Mouse (Mus musculus) kidney, postnatal 10 days (tissue): ENCODE data around the gene Rapgef2.

Experiments used
- DNase-seq: peaks from one replicate; pipeline ENCODE4 v3.0.0; 2021; ENCODE audit warnings: mixed read lengths

Gene Rapgef2

DNA sequence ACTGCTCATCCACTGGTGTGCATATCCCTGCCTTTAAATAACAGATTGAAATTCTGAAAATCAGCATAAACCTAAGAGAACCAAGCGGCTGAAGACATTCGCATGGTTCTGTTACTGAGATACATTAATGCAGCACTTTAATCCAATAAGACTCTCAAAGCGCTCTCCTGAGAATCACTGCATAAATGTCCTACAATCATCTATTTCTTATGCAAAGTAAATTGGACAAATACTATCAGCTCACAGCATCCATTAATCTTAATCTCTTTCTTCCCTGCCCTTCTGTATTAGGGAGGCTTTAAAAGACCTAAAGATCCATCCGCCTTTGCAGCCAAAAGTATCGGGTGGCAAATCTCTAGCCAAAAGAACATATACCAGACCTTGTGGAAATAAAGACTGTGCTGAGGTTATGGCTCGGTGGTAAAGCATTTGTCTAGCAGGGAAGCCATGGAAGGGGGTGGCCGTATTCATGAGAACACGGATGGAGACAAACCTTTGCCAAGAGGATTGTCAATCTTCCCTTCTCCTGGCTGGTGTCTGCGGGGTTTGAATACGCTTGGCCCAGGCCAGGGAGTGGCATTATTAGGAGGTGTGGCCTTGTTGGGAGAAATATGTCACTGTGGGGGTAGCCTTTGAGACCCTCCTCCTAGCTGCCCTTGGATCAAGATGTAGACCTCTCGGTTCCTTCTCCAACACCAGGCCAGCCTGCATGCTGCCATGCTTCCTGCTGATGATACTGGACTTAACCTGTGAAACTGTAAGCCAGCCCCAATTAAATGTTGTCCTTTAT, 10.3 kb downstream of the Rapgef2 start:
- no peak for DNase-seq

- DNase-seq, result no peak
Measured at GRCm38 (mm10) chr3:79273350-79273749, 13.0 kb downstream of the Rapgef2 start.

GRCm38 (mm10) chr3:79272939-79273338, 13.4 kb downstream of the Rapgef2 start:
- DNase-seq, result no peak

DNA sequence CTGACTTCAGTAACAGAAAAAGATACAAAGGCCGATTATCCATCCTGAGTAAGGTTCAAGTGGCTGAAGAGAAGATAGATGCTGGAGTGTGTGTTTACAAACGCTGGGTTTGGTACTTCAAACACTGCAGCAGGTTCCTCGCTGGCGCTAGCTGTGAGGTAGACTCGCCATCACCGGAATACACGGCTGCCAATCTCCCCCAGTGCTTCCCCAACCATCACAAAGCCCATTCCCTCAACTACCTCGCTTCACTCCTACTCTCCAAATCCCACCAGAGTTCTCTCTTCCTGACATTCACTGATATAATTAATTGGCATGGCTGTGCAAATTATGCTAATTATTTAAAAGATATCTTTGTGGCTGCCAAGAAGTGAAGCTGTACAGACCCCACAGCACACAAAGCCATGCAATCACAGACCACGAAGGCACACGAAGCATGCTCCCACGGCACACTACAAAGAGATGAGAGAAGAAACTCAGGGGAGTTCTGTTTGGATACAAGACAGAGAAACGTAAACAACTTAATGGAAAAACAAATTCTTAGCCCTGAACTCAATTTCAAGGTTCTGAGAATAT, 15.2 kb downstream of the Rapgef2 start:
- DNase-seq, result no peak

DNA sequence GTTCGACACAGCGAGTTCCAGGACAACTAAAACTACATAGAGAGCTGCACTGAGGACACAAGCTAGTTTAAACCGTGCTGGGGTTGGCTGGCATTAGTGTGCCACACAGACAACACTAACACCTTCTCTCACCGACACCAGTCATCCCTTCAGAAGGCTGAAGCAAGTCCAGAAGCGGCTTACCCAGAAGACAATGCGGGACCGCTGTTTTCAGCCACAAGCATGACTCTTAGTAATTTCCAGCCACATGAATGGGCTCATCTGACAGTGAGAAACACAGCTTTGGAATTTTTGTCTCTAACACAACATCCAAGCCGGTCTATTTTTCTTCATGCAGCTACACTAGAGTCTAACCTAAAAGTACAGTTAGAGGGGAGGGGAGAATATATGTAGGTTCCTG, 16.4 kb downstream of the Rapgef2 start:
- no peak for DNase-seq

GRCm38 (mm10) chr3:79266976-79267375, 19.3 kb downstream of the Rapgef2 start:
- no peak for DNase-seq

GRCm38 (mm10) chr3:79261816-79262316, 24.5 kb downstream of the Rapgef2 start:
- DNase-seq, result peak; percentile 57

DNA sequence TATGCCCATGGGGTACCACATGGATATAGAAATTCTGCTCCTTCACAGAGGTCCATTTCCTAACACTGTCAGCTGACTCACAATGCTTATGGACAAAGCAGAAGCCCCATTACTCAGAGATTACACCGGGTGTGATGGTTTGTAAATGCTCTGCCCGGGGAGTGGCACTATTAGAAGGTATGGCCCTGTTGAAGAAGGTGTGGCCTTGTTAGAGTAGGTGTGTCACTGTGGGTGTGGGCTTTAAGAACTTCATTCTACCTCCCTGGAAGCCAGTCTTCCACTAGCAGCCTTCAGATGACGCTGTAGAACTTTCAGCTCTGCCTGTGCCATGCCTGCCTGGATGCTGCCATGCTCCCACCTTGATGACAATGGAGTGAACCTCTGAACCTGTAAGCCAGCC, 32.3 kb downstream of the Rapgef2 start:
- no peak for DNase-seq

DNA sequence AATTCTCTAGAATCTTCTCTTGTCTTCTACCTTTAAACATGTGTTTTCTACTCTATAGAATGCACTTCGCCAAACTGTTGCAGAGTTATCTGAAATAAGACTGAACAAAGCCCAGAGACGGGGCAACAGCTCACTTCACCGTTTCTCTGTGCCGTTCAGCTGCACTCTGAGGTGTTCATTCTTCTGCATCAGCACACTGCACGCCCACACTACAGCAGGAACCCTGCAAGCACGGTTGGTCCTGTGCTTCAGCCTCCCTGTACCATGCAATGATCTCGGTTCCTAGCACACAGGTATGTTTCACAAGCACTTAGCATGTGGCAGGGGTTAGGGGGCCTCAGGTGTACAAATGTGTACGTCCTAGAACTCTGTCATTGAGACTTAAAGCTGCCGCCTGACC, 32.9 kb downstream of the Rapgef2 start:
- no peak for DNase-seq

GRCm38 (mm10) chr3:79252921-79253394, 33.4 kb downstream of the Rapgef2 start:
- DNase-seq, result peak; percentile 43

DNA sequence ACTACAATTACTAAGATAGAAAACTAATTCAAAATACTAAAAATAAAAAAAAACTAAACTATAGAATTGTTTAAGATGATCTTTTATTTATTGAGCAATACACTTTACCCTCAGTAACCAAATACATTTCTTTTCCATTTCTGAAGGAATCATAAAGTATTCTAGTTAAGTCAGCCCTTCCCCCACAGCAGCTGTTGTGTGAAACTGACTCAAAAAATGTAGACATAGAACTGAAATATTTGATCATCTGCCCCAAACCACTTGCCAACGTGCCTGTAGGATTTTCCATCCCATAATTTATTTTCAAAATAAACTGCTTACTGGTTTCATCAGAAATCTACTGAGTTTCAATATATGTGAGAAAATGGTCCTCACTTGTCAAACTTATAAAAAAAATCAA, 36.4 kb downstream of the Rapgef2 start:
- DNase-seq, result no peak

- no peak for DNase-seq
Measured at GRCm38 (mm10) chr3:79248659-79249235, 37.6 kb downstream of the Rapgef2 start.

- no peak for DNase-seq
Measured at GRCm38 (mm10) chr3:79248208-79248607, 38.1 kb downstream of the Rapgef2 start.

GRCm38 (mm10) chr3:79244347-79244746, 42.0 kb downstream of the Rapgef2 start:
- peak; percentile 23 for DNase-seq

- DNase-seq, result no peak
Measured at GRCm38 (mm10) chr3:79242922-79243705, 43.2 kb downstream of the Rapgef2 start.

GRCm38 (mm10) chr3:79242298-79242697, 44.0 kb downstream of the Rapgef2 start:
- DNase-seq, result no peak

GRCm38 (mm10) chr3:79239066-79239462, 47.3 kb downstream of the Rapgef2 start:
- DNase-seq, result no peak

DNA sequence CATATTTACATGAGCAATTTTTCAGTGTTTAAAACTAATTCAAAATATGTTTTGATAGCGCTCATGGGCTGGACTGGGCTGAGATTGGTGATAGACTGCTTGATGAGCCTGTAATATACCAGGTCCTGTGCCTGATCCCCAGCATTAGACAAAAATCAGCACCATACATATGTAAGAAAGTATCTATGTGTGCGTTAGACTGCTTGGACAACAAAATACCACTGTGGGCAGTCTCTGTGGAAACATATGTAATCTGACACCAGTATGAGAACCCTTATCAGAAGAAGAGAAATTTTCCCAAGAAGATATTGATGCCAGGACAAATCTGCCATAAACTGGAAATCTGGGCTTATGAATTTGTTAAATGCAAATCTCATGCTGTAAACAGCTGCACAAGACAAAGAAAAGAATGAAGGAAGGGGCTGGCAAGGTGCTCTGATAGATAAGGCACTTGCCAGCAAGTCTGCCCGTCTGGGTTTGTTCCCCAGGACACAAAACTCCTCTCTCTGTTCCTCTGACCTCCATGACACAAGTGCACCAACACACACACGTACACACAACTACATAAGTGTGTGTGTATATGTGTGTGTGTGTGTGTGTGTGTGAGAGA, 47.8 kb downstream of the Rapgef2 start:
- DNase-seq, result no peak

DNA sequence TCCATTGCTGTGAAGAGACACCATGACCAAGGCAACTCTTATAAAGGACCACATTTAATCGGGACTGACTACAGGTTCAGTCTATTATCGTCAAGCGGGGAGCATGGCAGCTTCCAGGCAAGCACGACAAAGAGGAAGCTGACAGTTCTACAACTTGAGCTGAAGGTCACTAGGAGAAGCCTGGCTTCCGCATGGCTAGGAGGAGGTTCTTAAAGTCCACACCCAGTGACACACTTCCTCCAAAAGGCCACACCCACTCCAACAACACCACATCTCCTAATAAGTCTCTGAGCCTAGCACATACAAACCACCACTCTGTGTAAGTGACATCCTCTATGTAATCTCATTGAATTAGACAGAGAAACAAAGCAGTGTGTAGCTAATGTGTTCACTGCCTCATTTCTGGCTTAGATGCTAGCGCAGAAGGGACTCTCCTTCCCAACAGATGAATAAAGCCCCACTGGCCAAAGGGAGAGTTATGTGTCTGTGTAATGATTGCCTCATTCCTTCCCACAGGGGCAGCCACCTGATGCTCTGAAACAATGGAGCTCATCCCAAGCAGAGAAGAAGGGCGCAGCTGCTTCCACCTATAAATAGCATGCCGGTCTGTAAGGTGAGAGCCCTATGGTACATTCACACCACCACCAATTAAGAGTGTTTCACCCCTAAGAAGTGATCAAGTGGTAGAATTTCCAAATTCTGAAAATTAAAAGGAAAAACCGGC, 48.5 kb downstream of the Rapgef2 start:
- DNase-seq, result no peak

- no peak for DNase-seq
Measured at GRCm38 (mm10) chr3:79234485-79234884, 51.8 kb downstream of the Rapgef2 start.

DNA sequence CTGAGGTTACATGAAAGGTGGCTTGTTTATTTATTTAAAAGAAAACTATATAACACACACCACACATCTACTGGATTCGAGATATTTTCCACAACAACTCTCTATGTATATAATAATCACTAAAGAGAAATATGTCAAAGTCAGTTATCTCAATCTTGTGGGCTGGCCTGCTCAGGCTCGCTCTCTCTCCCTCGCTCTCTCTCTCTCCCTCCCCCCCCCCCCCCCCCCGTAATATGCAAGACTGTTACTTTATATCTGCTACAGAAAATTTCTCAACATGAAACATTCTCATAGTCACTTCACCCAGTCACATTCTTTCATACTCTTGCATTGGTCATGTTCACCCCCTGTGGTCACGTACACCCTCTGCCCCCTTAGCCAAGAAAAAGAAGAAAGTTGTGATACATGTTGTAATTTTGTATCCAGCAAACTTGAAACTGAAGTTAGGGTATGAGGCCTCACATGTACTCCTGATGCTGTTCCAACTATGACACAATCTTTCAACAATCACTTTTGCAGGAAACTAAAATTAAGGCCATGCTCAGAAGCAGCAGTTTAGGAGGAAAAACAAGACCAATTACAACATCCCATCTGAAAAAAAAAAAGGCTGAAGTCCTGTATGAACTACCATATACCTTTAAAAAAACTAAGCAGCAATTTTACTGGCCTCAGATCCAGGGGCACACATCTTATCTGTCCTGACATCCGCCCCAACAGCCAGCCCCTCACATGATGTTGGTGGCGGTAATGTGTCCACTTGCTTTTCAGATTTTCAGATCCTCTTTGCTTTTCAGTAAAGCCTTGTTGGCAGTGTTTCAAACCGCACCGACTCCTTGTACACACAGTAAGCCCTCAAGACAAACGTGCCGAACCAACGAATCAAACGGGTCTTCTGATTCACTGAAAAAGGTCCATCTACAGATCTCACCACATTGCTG, 52.6 kb downstream of the Rapgef2 start:
- peak; percentile 38 for DNase-seq
